Mouse (Mus musculus): ENCODE measurements around the gene Tbc1d25. TPM values are rescaled to one million over a fixed set of nuclear protein-coding genes. Genes with fewer than 3 reads are reported as not detected.

Tbc1d25 gene
- polyA plus RNA-seq, 1 experiment = 27.4 TPM

DNA sequence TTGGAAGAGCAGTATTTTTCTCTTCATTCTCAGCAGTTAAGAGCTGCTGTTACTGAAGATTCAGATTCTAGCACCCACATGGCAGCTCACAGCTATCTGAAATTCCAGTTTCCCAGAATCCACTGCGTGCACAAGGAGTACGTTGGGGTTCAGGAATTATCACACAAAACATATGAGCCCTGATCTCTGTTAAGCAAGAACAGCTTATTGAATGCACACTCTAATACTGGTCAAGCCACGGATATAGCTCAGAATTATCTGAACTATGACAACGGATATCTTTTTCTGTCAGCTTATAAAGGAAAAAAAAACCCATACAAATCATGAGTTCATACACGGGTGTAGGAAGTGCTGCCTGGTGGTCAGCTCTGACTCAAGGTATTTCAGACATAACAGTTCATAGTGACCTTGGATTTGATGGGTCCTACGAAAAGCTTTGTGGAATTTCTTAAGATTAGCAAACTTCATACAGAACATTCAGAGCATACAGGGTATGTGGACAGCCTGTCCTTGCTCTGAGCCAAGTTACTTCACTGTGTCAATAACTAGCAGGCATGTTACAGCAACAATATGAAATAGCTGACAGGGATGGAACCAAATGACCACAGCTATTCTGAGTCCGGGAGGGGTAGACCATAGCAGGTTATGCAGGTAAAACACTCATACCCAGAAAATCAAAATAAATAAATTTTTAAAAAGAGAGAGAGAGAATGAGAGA, 35.7 kb upstream of the Tbc1d25 start:
- 80% methylated on average over 7 of the region's 7 CpGs for WGBS
- Histone ChIP-seq H3K4me1 (ENCODE audit: control insufficient read depth, insufficient read depth, low read length) (no peaks in the 10 kb centered on the region), H3K4me3 (replicated peaks; ENCODE audit: insufficient read depth, low read depth, low read length) (no peak overlapping the region), H3K27ac (ENCODE audit: insufficient read depth, low read length) (no peak overlapping the region), H3K27me3 (ENCODE audit: control insufficient read depth, insufficient read depth, low read length) (no peaks in the 10 kb centered on the region)
- DNase-seq = no peak
- no peak for TF ChIP-seq CTCF (IDR thresholded peaks at IDR 0.05; ENCODE audit: borderline replicate concordance, insufficient read depth, low read depth, low read length)
- TF ChIP-seq POLR2A (IDR thresholded peaks at IDR 0.05; ENCODE audit: borderline replicate concordance, insufficient read depth, low read length) = no peak

DNA sequence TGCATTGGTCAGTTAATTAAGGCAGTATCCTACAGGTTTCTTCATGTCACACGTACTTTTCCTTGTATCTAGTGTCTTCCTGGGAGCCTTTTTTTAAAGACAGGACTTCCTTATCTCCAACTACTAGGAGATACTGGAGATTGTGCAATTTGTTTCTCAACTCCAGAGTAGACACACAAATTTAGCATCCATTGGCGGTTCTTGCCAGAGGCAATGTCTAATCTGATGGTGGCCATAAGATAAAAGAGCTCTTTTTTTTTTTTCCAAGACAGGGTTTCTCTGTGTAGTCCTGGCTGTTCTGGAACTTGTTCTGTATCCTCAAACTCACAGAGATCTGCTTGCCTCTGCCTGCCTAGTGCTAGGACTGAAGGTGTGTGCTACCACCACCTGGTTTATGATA, 33.7 kb upstream of the Tbc1d25 start:
- TF ChIP-seq POLR2A (IDR thresholded peaks at IDR 0.05; ENCODE audit: borderline replicate concordance, insufficient read depth, low read length) (no peak), CTCF (IDR thresholded peaks at IDR 0.05; ENCODE audit: borderline replicate concordance, insufficient read depth, low read depth, low read length) (no peak)
- no peak for DNase-seq
- no peak overlapping the region for H3K27ac ChIP-seq (ENCODE audit: insufficient read depth, low read length)
- H3K4me1 ChIP-seq (ENCODE audit: control insufficient read depth, insufficient read depth, low read length) = peaks cover 3% of the 10 kb centered on the region; the same call in 1 of the 2 replicates
- WGBS = 83% methylated on average over 2 of the region's 2 CpGs
- no peak overlapping the region for H3K4me3 ChIP-seq (replicated peaks; ENCODE audit: insufficient read depth, low read depth, low read length)
- no peaks in the 10 kb centered on the region for H3K27me3 ChIP-seq (ENCODE audit: control insufficient read depth, insufficient read depth, low read length)

DNA sequence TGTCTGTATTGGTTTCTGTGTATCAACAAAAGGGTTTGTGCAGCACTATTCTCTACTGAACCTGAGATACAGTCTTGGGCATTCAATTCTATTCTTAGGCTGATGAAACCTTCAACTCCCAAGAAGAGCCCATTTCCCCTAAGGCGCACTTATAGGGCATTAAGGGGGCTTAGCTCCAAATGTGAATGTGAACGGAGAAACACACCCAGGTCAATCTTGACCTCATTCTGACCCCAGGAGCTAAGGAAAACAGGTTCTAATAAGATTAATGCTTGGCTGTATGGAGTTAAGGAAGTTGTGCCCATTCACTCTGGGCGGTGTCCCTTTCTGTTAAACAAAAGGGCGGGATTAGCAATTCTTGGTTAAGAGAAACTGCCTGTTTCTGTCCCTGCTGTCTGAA, 31.2 kb upstream of the Tbc1d25 start:
- H3K27ac ChIP-seq (ENCODE audit: insufficient read depth, low read length) = no peak overlapping the region
- peaks cover 24% of the 10 kb centered on the region for H3K4me1 ChIP-seq (ENCODE audit: control insufficient read depth, insufficient read depth, low read length)
- 60% methylated on average over 4 of the region's 4 CpGs for WGBS
- TF ChIP-seq CTCF (IDR thresholded peaks at IDR 0.05; ENCODE audit: borderline replicate concordance, insufficient read depth, low read depth, low read length) (no peak), POLR2A (IDR thresholded peaks at IDR 0.05; ENCODE audit: borderline replicate concordance, insufficient read depth, low read length) (no peak)
- DNase-seq = no peak
- no peaks in the 10 kb centered on the region for H3K27me3 ChIP-seq (ENCODE audit: control insufficient read depth, insufficient read depth, low read length)
- H3K4me3 ChIP-seq (replicated peaks; ENCODE audit: insufficient read depth, low read depth, low read length) = no peak overlapping the region

DNA sequence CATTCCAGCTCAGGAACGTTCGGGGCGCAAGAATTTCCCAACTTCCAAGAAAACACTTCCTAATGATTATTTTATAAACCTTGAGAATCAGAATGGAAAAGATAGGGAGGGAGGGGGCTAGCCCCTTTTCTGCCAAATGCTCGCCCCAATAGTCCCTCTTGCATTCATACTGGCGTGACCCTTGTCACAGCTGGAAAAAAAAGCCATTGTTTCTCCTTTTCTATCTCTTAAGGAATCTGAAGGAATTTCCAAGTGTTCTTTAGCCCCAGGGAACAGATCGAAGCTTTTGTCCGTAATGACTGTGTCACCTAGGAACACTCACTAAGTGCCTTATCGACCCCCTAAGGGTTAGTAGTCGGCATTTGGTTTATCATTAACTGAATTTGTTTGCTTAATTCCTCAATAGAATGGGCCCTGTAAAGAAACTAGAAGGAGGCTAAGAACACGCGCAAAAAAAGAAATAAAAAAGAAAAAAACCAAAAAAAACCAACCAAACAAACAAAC, 30.8 kb upstream of the Tbc1d25 start:
- Histone ChIP-seq H3K4me3 (replicated peaks; ENCODE audit: insufficient read depth, low read depth, low read length) (peak overlapping the region; percentile 66), H3K27ac (ENCODE audit: insufficient read depth, low read length) (peak overlapping the region; percentile 70; the same call in 1 of the 2 replicates), H3K4me1 (ENCODE audit: control insufficient read depth, insufficient read depth, low read length) (peaks cover 24% of the 10 kb centered on the region), H3K27me3 (ENCODE audit: control insufficient read depth, insufficient read depth, low read length) (no peaks in the 10 kb centered on the region)
- 10% methylated on average over 11 of the region's 11 CpGs for WGBS
- TF ChIP-seq CTCF (IDR thresholded peaks at IDR 0.05; ENCODE audit: borderline replicate concordance, insufficient read depth, low read depth, low read length) (no peak), POLR2A (IDR thresholded peaks at IDR 0.05; ENCODE audit: borderline replicate concordance, insufficient read depth, low read length) (no peak)
- DNase-seq = no peak

DNA sequence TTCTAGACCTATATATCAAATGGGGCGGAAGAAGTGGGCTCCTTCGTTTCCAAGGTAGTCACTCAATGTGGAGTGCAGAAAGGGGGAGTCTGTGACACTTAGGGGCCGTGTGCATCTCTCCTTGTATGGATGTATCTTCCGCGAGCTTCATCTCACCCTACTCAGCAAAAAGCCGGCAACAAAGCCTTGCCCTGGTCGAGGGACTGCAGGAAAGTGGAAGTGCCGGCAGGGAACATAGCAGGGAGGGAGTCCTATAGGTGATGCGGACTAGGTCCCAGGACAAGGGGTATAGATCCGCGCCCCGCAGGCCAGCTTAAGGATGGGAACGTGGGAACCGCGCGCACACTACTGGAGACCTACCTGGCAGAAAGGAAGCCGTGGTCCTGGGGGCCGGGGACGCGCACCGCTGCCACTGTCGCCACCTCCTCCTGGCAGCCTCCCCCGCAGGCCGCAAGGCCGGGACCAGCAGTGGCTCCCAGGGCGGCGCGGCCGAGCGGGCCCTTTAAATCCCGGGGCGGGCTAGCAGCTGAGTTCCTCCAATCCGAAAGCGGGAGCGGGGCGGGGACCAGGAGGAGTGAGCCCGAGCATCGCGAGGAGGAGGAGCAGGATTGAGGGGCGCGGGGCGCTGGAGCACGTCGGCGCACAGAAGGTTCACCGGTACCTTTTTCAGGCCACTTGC, 30.2 kb upstream of the Tbc1d25 start, which contains the start of gene Porcn:
Gene Porcn, minus strand, starts transcription at position 511 of the 679 bp plus-strand sequence.
- WGBS = 9% methylated on average over 38 of the region's 46 CpGs

DNA sequence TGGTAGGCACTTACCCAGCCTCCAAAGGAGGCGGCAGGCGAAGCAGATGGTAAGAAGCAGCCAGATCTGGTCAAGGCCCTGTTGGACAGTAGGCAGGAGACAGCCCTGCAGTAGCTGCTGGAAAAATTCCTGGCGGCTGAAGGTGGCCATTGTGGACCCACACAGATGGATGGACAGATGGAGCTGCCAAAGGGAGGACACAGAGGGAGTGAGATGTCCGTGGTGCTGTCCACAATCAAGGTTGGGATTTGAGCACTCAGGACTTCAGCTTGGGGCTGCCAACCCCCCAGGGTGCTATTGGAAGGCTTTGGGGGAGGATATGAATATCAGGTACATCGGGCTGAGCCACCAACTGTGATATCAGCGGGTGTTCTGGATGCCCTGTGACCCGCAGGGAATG, 29.6 kb upstream of the Tbc1d25 start:
- peak overlapping the region; percentile 70 for H3K4me3 ChIP-seq (replicated peaks; ENCODE audit: insufficient read depth, low read depth, low read length)
- H3K27ac ChIP-seq (ENCODE audit: insufficient read depth, low read length) = peak overlapping the region; percentile 97
- DNase-seq = peak; percentile 90 to 97
- TF ChIP-seq POLR2A (IDR thresholded peaks at IDR 0.05; ENCODE audit: borderline replicate concordance, insufficient read depth, low read length) = no peak
- no peak for TF ChIP-seq CTCF (IDR thresholded peaks at IDR 0.05; ENCODE audit: borderline replicate concordance, insufficient read depth, low read depth, low read length)
- peaks cover 31% of the 10 kb centered on the region for H3K4me1 ChIP-seq (ENCODE audit: control insufficient read depth, insufficient read depth, low read length)
- 9% methylated on average over 7 of the region's 7 CpGs for WGBS
- H3K27me3 ChIP-seq (ENCODE audit: control insufficient read depth, insufficient read depth, low read length) = no peaks in the 10 kb centered on the region

More for the DNA sequence above, 30.2 kb upstream of the Tbc1d25 start, which contains the start of gene Porcn:
- H3K4me3 ChIP-seq (replicated peaks; ENCODE audit: insufficient read depth, low read depth, low read length) = peak within 1 kb of the TSS; percentile 70
- peaks cover 30% of the 10 kb centered on the region for H3K4me1 ChIP-seq (ENCODE audit: control insufficient read depth, insufficient read depth, low read length)
- DNase-seq = peak; percentile 91 to 95
- TF ChIP-seq POLR2A (IDR thresholded peaks at IDR 0.05; ENCODE audit: borderline replicate concordance, insufficient read depth, low read length) (peak; percentile 69; the same call in 1 of the 2 replicates), CTCF (IDR thresholded peaks at IDR 0.05; ENCODE audit: borderline replicate concordance, insufficient read depth, low read depth, low read length) (no peak)
- peak within 1 kb of the TSS; percentile 97 for H3K27ac ChIP-seq (ENCODE audit: insufficient read depth, low read length)
- no peaks in the 10 kb centered on the region for H3K27me3 ChIP-seq (ENCODE audit: control insufficient read depth, insufficient read depth, low read length)

DNA sequence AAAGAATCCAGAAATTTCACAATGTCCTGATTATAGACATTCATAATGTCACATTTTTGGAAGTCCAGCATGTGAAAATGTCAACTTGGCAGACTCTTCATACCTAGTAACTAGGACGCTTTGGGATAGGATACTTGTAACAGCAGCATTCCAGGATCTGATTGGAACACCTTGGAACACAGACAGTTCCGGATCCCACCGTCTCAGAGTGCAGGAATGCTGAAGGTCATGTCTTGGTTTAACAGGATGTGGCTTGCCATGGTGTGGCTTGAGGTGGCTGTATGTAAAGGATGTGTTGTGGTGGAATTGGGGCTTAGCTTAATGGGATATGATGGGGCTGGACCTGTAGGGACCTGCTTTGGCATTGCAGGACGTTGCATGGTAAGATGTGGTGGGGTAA, 29.1 kb upstream of the Tbc1d25 start:
- H3K4me1 ChIP-seq (ENCODE audit: control insufficient read depth, insufficient read depth, low read length) = peaks cover 34% of the 10 kb centered on the region
- peak overlapping the region; percentile 59 for H3K4me3 ChIP-seq (replicated peaks; ENCODE audit: insufficient read depth, low read depth, low read length)
- TF ChIP-seq CTCF (IDR thresholded peaks at IDR 0.05; ENCODE audit: borderline replicate concordance, insufficient read depth, low read depth, low read length) (no peak), POLR2A (IDR thresholded peaks at IDR 0.05; ENCODE audit: borderline replicate concordance, insufficient read depth, low read length) (no peak)
- WGBS = 14% methylated on average over 4 of the region's 4 CpGs
- no peak for DNase-seq
- no peaks in the 10 kb centered on the region for H3K27me3 ChIP-seq (ENCODE audit: control insufficient read depth, insufficient read depth, low read length)
- peak overlapping the region; percentile 97 for H3K27ac ChIP-seq (ENCODE audit: insufficient read depth, low read length)
